Mouse (Mus musculus): ENCODE data around the gene Kalrn.

Kalrn gene

DNA sequence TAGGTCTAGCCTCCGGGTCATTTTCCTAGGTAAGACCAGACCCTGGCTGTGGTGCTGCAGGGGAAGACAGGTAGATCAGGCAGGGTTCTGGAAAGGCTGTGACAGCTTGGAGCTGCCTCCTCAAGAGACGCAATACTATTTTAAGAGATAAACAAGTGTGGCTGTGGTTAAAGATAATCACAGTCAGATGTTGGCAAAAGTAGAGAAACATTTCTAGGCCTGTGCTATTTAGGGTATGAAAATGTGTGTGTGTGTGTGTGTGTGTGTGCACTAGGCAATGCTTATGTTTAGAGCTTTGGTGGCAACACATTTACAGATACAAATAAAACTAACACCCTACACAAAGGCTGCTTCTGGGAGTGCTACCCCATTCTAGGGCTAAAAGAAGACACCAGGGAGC, 494.6 kb downstream of the Kalrn start:
- DNase-seq (ENCODE audit: low read depth, low spot score): no peak

- no peak for DNase-seq (ENCODE audit: low read depth, low spot score)
These were observed 497.2 kb downstream of the Kalrn start for GRCm38 (mm10) chr16:34076101-34076500.

DNA sequence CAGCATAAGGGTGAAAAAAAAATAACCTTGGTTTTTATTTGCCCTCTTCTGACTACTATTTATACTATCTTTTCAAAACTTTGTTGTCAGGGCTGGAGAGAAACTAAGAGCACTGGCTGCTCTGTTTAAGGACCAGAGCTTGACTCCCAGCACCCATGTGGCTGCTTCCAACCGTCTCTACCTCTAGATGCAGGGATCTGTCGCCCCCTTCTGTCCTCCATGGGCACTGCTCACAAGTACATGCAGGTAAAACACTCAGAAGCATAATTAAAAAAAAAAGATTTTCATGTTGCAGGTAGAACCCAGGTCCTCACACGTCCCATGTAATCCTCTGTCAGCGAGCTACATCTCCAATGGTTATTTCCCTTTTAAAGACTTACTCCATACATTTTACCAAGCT, 499.4 kb downstream of the Kalrn start:
- DNase-seq (ENCODE audit: low read depth, low spot score): no peak

DNA sequence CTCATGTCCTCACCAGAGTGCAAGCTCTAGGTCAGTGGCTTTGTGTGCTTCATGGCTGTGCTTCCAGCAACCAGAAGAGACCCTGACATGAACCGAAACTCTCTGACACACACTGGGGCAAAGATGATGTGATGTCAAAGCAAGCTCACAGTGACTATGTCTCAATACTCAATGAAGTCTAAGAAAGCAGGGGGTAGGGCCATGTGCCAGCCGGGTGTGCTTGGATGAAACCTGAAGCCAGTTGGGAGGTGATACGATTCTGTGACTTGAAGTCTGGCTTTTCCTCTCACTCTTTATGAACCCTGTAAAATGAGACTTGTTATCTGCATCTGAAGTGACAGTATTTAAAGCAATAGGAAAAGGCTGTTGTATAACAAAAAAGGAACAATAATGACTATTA, 501.2 kb downstream of the Kalrn start:
- no peak for DNase-seq (ENCODE audit: low read depth, low spot score)

DNA sequence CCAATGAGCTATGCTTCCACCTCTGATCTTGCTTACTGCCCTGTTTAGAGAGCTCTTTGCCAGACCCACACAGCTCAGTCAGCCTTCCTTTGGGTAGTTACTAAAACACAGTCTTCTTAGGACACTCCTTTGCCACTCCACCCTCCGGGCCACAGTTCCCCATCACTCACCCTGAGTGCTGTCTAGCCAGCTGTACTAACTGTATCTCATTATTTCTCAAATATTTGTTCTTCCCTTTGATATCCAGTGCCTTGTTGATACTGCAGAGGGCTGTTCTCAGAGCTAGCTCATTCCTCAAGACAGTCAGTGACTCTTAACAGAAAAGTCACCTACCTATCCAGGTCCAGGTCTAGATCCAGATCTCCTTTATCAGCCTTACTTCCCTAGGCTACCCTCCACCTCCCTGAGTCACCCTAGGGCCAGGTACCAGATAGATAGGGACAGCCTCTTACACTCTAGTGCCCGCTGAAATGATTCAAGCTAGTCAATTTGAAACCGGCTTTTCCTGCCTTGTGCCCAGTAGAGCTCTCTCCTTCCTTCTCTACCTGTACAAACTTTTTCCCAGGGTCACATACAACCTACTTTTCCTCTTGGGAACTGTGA, 502.0 kb downstream of the Kalrn start:
- no peak for DNase-seq (ENCODE audit: low read depth, low spot score)

DNA sequence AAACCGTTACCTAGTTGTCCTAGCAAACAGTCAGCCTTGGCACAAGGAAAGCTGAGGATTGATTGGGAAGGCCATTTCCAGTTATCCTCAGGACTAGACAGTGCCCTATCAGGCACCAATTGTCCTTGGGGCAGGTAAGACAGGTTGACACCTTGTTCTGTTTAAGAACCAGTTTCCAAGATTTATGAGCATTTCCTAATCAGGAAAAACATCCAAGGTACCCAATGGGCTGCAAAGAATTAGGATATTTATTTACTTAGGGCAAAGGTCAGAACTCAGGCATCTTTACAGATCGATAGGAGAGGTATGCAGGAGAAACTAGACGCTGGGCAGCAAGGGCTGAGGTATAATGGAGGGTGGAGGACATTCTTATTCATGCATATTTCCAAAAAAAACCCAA, 503.9 kb downstream of the Kalrn start:
- DNase-seq (ENCODE audit: low read depth, low spot score): no peak

DNA sequence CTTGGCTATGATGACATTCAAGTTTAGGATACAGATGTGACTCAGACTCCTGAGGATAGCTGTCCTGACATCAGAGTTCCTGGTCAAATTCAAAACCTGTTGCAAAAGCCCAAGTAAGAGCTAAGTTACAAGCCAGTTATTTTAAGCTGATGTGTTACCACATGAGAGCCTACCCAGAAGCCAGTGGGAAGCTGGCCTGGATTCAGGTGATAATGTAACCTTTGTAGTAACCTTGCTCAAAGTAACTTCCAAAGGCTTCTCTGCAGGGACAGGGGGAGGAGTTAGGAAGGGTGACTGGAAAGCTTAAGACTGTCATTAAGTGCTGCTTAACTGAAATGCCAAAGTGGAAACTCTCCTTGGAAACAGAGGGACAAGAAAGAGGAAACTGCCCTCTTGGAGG, 506.4 kb downstream of the Kalrn start:
- DNase-seq (ENCODE audit: low read depth, low spot score): no peak

GRCm38 (mm10) chr16:34066376-34066775, 507.0 kb downstream of the Kalrn start:
- no peak for DNase-seq (ENCODE audit: low read depth, low spot score)

- DNase-seq (ENCODE audit: low read depth, low spot score): no peak
These were observed 510.0 kb downstream of the Kalrn start for GRCm38 (mm10) chr16:34063313-34063712.

DNA sequence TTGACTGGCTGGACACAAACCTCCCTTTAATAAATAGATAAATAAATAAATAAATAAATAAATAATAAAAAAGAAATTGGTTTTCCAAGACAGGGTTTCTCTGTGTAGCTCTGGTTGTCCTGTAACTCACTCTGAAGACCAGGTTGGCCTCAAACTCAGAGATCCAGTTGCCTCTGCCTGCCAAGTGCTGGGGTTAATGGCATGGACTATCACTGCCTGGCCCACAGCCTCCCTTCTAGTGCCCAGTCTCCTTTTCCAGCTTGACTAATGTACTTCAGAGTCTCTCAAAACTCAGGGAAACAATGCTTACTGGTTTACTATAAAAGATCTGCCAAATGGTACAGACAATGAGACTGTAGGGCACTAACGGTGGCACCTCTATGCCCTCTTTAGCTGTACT, 511.7 kb downstream of the Kalrn start:
- no peak for DNase-seq (ENCODE audit: low read depth, low spot score)

GRCm38 (mm10) chr16:34058611-34059010, 514.7 kb downstream of the Kalrn start:
- DNase-seq (ENCODE audit: low read depth, low spot score): no peak

DNA sequence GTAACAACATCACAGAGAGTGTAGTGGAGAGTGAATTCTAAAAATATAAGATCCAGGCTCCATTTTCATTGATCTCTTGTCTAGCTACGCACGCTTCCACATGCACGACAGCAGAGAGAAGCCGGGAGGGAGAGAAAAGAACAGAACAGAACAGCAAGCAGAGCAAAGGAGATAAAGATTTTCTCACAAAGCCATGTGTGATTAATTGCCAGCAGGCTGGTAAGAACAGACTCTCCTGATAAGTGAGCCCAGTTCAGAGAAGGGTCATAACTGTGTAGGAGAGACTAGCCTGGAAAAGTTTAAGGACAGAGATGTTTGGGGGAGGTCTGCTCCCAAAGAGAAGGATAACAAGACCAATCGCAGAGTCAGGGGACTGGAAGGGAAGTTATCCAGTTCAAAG, 515.9 kb downstream of the Kalrn start:
- DNase-seq (ENCODE audit: low read depth, low spot score): no peak

DNA sequence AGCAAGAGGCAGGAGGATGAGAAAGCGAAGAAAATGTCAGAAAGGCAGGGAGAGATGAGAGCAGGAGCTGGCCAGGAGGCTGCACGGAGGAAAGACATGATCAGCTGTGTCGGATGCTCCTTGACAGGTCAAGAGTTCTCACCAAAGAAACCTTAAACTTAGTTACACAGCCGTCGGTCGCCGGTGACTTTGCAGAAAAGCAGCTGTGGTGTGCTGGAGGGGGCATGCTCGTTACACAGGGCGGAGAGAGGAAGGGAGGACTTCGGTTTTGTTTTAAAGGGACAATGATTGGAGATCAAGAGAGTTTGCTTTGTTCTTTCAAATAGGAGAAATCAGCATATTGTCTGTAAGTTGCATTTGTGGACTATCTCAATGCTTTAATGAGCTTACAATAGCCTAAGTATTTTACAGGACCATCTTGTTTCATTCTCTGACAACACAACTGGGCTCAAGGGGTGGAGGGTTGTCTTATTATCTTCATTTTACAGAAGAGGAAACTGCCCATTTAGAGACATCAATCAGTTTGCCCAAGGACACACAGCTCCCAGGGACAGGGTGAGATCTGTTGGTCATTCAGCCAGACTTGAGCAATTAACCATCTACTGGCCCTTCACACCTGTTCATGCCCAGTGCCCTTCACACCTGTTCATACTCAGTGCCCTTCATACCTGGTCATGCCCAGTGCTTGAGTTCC, 516.8 kb downstream of the Kalrn start:
- no peak for DNase-seq (ENCODE audit: low read depth, low spot score)

DNA sequence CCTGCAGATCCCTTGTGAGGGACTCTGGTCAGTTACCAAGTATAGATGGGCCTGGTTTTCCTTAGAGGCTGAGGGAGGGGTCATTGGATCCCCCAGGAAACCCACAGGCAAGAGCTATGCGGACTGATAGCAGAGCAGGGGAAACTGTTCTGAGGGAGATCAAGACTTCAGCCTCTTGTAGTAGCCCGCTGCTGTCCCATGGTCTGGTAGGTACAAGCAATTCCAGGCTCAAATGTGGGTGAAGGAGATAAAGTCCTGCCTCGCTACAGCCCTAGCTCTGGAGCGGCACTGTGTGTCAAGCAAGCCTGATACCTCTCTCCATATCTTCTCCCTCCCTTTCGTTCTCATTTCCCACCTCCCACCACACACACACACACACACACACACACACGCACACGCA, 523.2 kb downstream of the Kalrn start:
- DNase-seq (ENCODE audit: low read depth, low spot score): no peak

GRCm38 (mm10) chr16:34049361-34049760, 524.0 kb downstream of the Kalrn start:
- no peak for DNase-seq (ENCODE audit: low read depth, low spot score)

- DNase-seq (ENCODE audit: low read depth, low spot score): no peak
These were observed 525.1 kb downstream of the Kalrn start for GRCm38 (mm10) chr16:34048232-34048631.

GRCm38 (mm10) chr16:34047543-34047942, 525.8 kb downstream of the Kalrn start:
- no peak for DNase-seq (ENCODE audit: low read depth, low spot score)

DNA sequence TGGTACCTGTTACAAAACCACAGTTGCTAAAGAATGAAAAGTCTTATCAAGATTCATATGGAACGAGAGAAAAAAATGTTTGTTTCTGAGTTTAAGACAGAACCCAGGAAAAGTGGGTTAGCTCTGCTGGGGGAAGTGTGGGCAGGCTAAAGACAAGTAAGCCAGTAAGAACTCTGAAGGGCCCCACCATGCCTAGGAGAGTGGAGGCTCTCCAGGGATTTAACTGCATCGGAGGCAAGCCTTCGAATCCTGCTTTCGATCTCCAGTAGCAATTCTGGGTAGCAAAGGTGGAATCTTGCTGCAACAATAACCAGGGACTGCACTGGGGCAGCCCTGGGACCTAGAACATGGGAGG, 526.3 kb downstream of the Kalrn start:
- no peak for DNase-seq (ENCODE audit: low read depth, low spot score)

- DNase-seq (ENCODE audit: low read depth, low spot score): no peak
These were observed 526.9 kb downstream of the Kalrn start for GRCm38 (mm10) chr16:34046268-34047005.

GRCm38 (mm10) chr16:34044539-34044938, 528.8 kb downstream of the Kalrn start:
- DNase-seq (ENCODE audit: low read depth, low spot score): no peak

- DNase-seq (ENCODE audit: low read depth, low spot score): no peak
These were observed 530.1 kb downstream of the Kalrn start for GRCm38 (mm10) chr16:34043048-34043795.

- DNase-seq (ENCODE audit: low read depth, low spot score): no peak
These were observed 530.7 kb downstream of the Kalrn start for GRCm38 (mm10) chr16:34042586-34042985.

All from CD4-positive helper T cell, adult 2 months (primary cell).